Mouse (Mus musculus) layer of hippocampus, adult 9-10 months (tissue): ENCODE measurements around the gene Kidins220.

ENCODE experiments used
- DNase-seq: peaks from one replicate; pipeline ENCODE4 v3.0.0; 2022; ENCODE audit warnings: low spot score

Kidins220 gene

GRCm38 (mm10) chr12:24974446-24975114, at the start of gene Kidins220:
TSS of gene Kidins220 (plus strand) at chr12:24974925.
- peak; percentile 87 for DNase-seq

GRCm38 (mm10) chr12:24925276-24925675, 49.4 kb upstream of the Kidins220 start:
- no peak for DNase-seq

- DNase-seq = no peak
These were observed 49.0 kb upstream of the Kidins220 start for GRCm38 (mm10) chr12:24925684-24926083.

GRCm38 (mm10) chr12:24928051-24928748, 46.5 kb upstream of the Kidins220 start:
- DNase-seq = peak; percentile 74

GRCm38 (mm10) chr12:24929043-24929442, 45.7 kb upstream of the Kidins220 start:
- no peak for DNase-seq

GRCm38 (mm10) chr12:24930760-24931159, 44.0 kb upstream of the Kidins220 start:
- no peak for DNase-seq

GRCm38 (mm10) chr12:24932120-24932519, 42.6 kb upstream of the Kidins220 start:
- DNase-seq = no peak

GRCm38 (mm10) chr12:24933206-24933775, 41.4 kb upstream of the Kidins220 start:
- DNase-seq = no peak

GRCm38 (mm10) chr12:24933996-24934395, 40.7 kb upstream of the Kidins220 start:
- no peak for DNase-seq

GRCm38 (mm10) chr12:24936281-24936680, 38.4 kb upstream of the Kidins220 start:
- DNase-seq = no peak

GRCm38 (mm10) chr12:24939372-24939771, 35.4 kb upstream of the Kidins220 start:
- DNase-seq = no peak

- no peak for DNase-seq
These were observed 32.0 kb upstream of the Kidins220 start for GRCm38 (mm10) chr12:24942619-24943287.

GRCm38 (mm10) chr12:24943427-24943826, 31.3 kb upstream of the Kidins220 start:
- DNase-seq = no peak

- DNase-seq = no peak
These were observed 30.1 kb upstream of the Kidins220 start for GRCm38 (mm10) chr12:24944597-24944996.

- DNase-seq = no peak
These were observed 27.7 kb upstream of the Kidins220 start for GRCm38 (mm10) chr12:24947065-24947464.

GRCm38 (mm10) chr12:24948344-24948743, 26.4 kb upstream of the Kidins220 start:
- no peak for DNase-seq

GRCm38 (mm10) chr12:24950376-24951046, 24.2 kb upstream of the Kidins220 start:
- DNase-seq = no peak

GRCm38 (mm10) chr12:24952147-24952546, 22.6 kb upstream of the Kidins220 start:
- DNase-seq = no peak

- no peak for DNase-seq
These were observed 19.6 kb upstream of the Kidins220 start for GRCm38 (mm10) chr12:24955137-24955536.

GRCm38 (mm10) chr12:24958526-24958925, 16.2 kb upstream of the Kidins220 start:
- no peak for DNase-seq

GRCm38 (mm10) chr12:24961821-24962220, 12.9 kb upstream of the Kidins220 start:
- DNase-seq = no peak

GRCm38 (mm10) chr12:24962362-24962967, 12.3 kb upstream of the Kidins220 start:
- no peak for DNase-seq
